Mouse (Mus musculus) bone marrow macrophage, adult 2 months (primary cell): Measurements from ENCODE around the gene Prss50.

Experiments used
- CTCF ChIP-seq: IDR thresholded peaks from 2 replicates; pipeline ENCODE4 v1.5.1; 2012; ENCODE audit warnings: low read depth, mild to moderate bottlenecking, low read length, moderate library complexity
- POLR2A ChIP-seq: IDR thresholded peaks from 2 replicates; pipeline ENCODE4 v1.6.1; 2012; ENCODE audit warnings: mild to moderate bottlenecking, low read depth, low read length, borderline replicate concordance

DNA sequence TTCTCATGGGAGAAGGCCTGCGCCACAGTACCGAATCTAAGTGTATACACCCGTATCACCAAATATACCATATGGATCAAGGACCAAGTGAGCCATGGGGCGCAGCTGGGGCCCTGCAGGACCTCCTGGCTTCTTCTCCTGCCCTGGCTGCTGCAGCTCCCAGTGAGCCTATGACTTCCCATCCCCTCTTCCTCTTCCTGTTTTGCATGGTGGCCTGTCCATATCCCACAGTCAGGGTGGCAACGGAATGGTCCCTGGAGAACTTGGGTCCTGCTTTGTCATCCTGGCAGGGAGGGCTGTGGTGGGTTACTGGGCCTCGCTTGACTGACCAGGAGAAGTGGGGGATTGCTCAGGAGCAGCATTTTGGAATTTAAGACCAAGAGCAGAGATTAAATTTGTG lies 16.9 kb upstream of the Prss50 start:
- TF ChIP-seq CTCF = no peak
- TF ChIP-seq POLR2A = no peak
